Mouse (Mus musculus) urinary bladder, postnatal 4 days (tissue): ENCODE results near the gene Lrch3.
"Not testable (repeated sequence)": the region's sequence is repeated elsewhere in the genome, so short reads cannot be mapped to it uniquely, and the experiment has no call there.

Experiments
- DNase-seq, 2 experiments: peaks; one replicate each; pipeline ENCODE4 v3.0.0; 2021 to 2022; ENCODE audit warnings: low spot score in 2 of 2

The Lrch3 gene

DNA sequence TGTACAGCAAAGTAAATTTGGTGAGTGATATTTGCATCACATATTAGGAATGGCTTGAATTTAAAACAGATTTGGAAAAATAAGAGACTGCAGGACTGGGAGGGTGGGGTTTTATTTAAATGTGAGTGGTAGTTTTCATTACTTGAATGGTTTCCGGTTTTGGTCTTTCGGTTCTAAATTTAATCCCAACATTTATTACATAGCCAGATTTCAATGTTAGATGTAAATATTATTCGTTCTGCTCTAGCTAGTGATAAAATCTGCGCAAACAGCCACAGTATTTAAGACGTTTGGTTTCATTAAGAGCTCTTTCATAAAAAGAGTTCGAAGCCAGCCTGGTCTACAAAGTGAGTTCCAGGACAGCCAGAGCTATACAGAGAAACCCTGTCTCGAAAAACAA lies 688 bp upstream of the Lrch3 start:
- DNase-seq: no peak

DNA sequence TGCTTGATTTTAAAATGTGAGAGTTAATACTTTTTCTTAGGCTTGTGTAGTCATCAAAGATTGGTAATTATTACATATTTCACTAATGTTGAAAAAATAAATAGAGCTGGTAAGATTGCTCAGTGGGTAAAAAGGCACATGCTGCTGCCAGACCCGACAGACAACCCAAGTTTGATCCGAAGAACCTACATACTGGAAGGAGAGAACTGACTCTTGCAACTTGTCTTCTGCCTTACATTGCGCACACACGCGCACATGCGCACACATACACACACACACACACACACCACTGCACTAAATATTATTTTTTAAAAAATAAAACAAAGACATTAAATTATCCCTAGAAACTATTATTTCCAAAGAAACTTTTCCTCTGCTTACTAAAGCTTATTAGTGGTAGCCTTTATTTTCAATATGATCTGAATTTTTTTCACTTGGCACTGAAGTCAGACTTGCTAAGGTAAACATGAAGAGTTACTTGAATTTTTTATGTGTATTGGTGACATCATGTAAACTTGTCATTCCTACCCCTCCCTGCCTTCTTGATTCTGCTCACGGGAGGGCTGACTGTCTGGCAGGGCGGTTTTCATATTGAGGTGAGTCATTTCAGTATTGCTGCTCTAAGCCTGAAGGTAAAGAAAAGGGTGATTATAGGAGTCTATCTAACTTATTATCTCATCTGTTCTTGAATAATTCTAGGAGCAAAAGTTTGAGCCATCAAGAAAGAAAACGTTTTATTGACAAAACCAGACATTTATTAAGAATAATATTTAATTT lies 1.6 kb downstream of the Lrch3 start:
- DNase-seq: no peak

DNA sequence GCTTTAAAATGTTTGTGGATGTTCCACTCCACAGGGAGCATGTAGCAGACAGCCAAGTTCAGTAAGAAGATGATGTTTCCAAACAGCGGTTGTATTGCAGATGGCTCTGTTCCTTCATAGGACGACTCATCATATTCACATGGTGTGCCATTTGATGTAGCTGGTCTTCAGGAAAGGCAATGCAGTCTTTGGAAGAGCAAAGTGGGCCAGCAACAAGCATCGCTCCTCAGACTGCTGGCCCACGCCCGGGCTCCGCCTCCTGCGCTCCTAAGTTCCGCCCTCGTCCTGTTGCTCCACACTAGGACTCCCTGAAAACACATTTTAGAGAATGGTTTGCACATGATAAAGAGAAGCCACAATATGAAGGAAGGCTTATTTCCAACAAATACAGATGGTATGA lies 12.7 kb downstream of the Lrch3 start:
- DNase-seq: not testable (repeated sequence)

DNA sequence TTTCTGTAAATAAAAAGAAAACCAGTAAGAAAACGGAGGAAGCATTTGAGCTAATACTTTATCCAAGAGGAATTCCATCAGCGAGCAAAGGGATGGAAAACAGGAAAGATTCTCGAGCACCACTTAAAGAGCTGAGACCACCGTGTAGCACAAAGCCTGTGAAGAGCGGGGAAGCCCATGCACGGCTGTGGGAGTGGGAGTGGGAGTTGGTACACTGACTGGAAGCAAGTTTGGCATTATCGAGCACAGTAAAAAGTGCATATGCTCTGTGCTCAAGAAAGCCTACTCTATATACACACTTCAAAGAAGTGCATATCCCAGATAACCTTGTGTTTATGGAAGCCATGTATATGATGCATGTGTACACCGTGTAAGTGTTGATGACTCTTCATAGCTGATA lies 13.1 kb downstream of the Lrch3 start:
- DNase-seq: no peak

DNA sequence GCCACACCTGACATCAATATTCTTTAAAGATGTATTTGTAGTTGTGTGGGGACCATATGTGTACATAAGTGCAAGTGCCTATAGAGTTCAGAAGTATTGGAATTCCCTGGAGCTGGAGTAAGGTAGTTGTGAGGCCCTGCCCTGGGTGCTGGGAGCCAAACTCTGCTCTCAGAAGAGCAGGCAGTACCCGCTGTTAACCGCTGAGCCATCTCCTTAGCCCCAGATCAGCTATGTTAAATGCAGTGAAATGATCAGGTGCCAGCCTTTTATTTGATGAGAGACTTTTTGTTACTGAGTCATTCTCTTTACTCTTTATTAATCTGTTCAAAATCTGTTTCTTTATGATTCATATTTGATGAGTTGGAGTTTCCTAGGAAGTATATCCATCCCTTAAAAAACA lies 16.0 kb downstream of the Lrch3 start:
- DNase-seq: no peak

DNA sequence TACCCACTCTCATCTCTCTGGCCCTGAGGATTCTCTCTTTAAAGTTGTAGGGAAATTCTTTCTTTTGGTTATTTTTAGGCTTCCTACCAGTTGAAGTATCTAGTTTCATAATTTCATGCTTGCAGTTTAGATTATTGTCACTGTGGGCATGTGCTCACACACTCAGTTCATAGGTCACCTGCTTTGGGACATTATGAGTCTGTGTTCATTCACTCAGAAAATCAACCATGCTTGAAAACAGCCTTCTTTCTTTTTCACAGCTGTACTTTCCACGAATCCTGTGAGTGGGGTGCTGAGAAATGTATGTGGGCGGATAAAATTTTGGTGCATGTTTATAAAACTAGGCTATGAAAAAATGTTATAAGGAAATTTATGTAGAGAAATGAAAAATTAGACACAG lies 20.6 kb downstream of the Lrch3 start:
- no peak for DNase-seq

GRCm38 (mm10) chr16:32935088-32935487 lies 21.2 kb downstream of the Lrch3 start:
- DNase-seq: no peak

DNA sequence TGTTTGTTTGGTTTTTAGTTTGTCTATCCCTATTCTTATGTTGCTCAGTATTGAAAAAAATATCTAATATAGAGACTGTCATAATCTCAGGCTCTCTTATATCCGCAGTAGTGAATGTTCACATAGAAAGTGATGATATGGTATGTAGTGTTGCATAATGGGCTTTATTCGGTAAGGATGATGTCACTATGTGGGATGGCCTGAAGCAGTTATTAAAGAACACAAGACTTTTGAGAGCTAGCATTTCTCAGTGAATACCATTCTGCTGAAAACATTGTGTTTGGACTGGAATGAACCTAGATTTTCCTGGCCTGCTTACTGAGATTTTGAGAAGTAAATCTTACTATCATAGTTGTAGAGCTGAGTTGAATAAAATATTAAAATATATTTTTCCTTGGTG lies 23.5 kb downstream of the Lrch3 start:
- DNase-seq: no peak

- not testable (repeated sequence) for DNase-seq
Measured at GRCm38 (mm10) chr16:32939301-32939700, 25.4 kb downstream of the Lrch3 start.

DNA sequence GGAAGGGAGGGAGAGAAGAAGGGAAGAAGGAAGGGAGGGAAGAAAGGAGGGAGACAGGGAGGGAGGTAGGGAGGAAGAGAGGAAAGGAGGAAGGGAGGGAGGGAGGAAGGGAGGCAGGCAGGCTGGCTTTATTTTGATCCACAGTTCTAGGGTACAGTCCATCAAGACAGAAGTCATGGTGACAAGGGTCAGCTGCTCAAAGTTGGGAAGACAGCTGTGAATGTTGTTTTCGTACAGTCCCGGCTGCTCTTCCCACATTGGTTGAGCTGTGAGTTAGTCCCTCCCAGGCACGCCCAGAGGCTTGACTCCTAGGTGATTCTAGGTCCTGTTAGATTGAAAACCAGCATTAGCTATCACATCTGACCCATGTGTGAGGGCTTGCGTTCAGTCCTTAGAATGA lies 25.8 kb downstream of the Lrch3 start:
- not testable (repeated sequence) for DNase-seq

- not testable (repeated sequence) for DNase-seq
Measured at GRCm38 (mm10) chr16:32941226-32941625, 27.3 kb downstream of the Lrch3 start.

DNA sequence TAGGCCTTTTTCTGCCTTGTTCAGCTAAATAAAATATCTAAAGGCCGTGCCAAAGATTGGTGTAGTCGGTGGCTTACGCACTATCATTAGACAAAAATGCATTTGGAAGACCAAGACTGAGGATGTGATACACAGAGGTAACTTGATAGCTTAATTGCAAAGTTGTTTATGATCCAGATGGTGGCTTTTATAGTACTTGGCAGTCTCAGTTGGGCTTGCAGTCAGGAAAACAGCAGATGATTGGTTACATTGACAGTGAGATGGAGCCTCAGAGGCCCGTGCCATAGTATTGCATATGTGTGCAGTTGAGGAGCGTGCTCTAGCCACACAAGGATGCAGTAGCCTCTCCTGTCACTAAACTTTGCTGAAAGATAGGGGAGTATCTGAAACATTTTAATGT lies 28.8 kb downstream of the Lrch3 start:
- no peak for DNase-seq

- DNase-seq: no peak
Measured at GRCm38 (mm10) chr16:32945379-32945778, 31.5 kb downstream of the Lrch3 start.

DNA sequence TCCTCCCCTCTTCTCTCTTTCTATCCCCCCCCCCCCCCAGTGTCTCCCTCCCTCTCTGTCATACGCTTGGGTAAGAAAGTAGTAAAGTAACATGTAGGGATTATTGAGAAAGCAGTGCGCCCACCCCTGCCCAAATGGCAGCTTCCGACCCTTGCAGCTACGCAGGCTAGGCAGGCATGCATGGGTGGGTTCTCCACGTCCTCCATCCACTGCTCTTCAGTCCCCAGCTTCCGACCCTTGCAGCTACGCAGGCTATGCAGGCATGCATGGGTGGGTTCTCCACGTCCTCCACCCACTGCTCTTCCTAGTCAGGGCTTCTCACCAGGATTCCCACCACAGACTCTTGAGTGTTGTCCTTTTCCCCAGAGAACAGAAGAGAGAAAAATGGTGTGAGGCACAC lies 34.1 kb downstream of the Lrch3 start:
- DNase-seq: no peak

- no peak for DNase-seq
Measured at GRCm38 (mm10) chr16:32948656-32949055, 34.8 kb downstream of the Lrch3 start.

DNA sequence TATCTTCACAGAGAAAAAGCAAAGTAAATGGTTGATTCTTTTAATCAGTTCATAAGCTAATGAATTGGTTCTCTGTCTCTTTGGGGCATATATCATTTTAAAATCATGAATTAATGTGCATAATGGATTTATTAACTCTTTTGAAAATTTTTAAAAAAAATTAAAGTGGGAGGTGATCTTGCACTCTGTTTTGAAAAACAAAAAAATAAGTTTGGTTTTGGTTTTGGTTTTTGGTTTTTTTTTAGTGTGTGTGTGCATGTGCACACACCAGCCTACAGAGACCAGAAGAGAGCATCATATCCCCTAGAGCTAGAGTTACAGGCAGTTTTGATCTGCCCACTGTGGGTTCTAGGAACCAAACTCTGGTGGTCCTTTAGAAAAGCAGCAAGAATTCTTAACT lies 35.4 kb downstream of the Lrch3 start:
- DNase-seq: no peak

- DNase-seq: no peak
Measured at GRCm38 (mm10) chr16:32951074-32951473, 37.2 kb downstream of the Lrch3 start.

DNA sequence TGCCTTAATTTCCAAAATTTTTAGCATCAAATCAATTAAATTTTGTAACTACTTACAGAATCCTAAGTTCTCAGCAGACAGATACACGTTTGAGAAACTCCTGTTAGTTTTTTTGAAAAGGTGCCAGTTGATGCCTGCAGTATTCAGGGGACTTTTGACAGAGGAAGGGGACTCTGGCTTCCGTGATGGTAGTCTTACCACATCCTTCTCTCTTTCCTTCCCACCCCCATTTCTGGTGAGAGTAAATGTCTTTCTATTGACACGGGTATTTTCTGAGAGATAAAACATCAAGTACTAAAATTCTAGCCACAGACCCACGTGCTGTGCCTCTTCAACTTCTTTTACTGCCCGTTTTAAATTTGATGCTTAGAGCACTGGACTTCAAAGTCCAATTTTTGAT lies 39.9 kb downstream of the Lrch3 start:
- DNase-seq: no peak

- no peak for DNase-seq
Measured at GRCm38 (mm10) chr16:32954304-32954703, 40.4 kb downstream of the Lrch3 start.

- DNase-seq: no peak
Measured at GRCm38 (mm10) chr16:32956889-32957288, 43.0 kb downstream of the Lrch3 start.

DNA sequence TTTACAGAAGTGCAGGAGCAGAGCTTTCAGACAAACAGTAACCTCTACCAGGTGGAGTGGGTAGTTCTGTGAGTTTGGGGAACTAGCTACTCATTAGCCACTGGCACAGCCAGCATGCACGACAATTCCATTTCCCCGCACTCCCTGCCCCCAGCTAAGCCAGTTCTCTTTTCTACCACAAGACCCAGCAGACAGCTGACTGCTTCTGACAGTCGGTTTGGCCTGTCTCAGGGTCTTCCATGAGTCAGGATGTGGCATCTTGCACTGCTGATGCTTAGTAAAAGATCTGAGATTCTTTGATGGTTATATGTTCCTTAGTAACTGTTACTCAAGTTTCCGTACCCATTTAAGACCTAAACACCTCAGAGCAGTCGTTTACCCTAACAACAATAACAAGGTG lies 58.6 kb downstream of the Lrch3 start:
- no peak for DNase-seq

GRCm38 (mm10) chr16:32973047-32973446 lies 59.1 kb downstream of the Lrch3 start:
- DNase-seq: no peak

DNA sequence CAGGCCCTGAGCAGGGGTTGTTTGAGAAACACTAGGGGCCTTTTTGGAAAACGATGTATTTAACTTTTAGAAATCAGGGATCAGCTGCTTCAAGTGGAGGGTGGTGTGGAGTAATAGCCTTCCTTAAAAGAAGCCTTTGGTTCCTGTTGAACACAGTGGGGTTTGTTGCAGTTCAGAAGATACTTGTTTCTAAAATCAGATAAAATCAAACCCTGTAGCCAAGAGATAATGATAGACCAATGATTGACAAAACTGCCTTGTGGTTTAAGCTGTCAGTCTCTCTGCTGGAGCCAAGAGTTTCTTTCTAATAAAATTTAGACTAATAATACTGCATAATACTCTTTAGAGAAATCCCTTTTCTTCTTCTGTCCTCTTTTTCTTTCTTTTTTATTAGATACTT lies 66.3 kb downstream of the Lrch3 start:
- DNase-seq: no peak

GRCm38 (mm10) chr16:32981405-32981804 lies 67.5 kb downstream of the Lrch3 start:
- DNase-seq: no peak
